Mouse (Mus musculus) forebrain, embryonic 10.5 days (tissue): Measurements from ENCODE around the gene Asb18. TPM values are rescaled to one million over a fixed set of nuclear protein-coding genes. Genes with fewer than 3 reads are reported as not detected.

Experiments
- DNase-seq: peaks from one replicate; pipeline ENCODE4 v3.0.0-alpha.2; 2017; ENCODE audit warnings: low spot score; ENCODE audit errors: extremely low spot score
- H3K27ac ChIP-seq: fragments of 300-500 bp; sonication (generic); 2 replicates; pipeline ENCODE4 v1.5.1; 2016; ENCODE audit warnings: mild to moderate bottlenecking
- H3K27me3 ChIP-seq: fragments of 300-500 bp; sonication (generic); 2 replicates; pipeline ENCODE4 v1.6.1; 2016; ENCODE audit warnings: mild to moderate bottlenecking; ENCODE audit not compliant: poor library complexity, severe bottlenecking
- H3K36me3 ChIP-seq: fragments of 300-500 bp; sonication (generic); replicated peaks from 2 replicates; pipeline ENCODE4 v1.6.1; 2016; ENCODE audit warnings: mild to moderate bottlenecking, moderate library complexity
- H3K4me1 ChIP-seq: fragments of 300-500 bp; sonication (generic); 2 replicates; pipeline ENCODE4 v1.6.1; 2016
- H3K4me3 ChIP-seq: fragments of 300-500 bp; sonication (generic); 2 replicates; pipeline ENCODE4 v1.5.1; 2016; ENCODE audit warnings: mild to moderate bottlenecking, moderate library complexity
- H3K9me3 ChIP-seq: fragments of 300-500 bp; sonication (generic); 2 replicates; pipeline ENCODE4 v1.6.1; 2016; ENCODE audit warnings: mild to moderate bottlenecking, moderate library complexity
- WGBS: fragments of 180-500 bp; shearing (Covaris S2); methylation state at CpG from one replicate; pipeline ENCODE4 v1.1.7; 2016; 5-methylcytosine and 5-hydroxymethylcytosine counted together
- polyA plus RNA-seq: library from polyadenylated mRNA; unstranded; fragments of >200 nt; fragmentation: Nextera tagmentation; extraction: Ambion mirVana; gene quantifications from 2 replicates; pipeline ENCODE4 v1.2.1, GENCODE M21; 2016

The Asb18 gene
- polyA plus RNA-seq, 1 experiment from 2014 or later, result not detected

DNA sequence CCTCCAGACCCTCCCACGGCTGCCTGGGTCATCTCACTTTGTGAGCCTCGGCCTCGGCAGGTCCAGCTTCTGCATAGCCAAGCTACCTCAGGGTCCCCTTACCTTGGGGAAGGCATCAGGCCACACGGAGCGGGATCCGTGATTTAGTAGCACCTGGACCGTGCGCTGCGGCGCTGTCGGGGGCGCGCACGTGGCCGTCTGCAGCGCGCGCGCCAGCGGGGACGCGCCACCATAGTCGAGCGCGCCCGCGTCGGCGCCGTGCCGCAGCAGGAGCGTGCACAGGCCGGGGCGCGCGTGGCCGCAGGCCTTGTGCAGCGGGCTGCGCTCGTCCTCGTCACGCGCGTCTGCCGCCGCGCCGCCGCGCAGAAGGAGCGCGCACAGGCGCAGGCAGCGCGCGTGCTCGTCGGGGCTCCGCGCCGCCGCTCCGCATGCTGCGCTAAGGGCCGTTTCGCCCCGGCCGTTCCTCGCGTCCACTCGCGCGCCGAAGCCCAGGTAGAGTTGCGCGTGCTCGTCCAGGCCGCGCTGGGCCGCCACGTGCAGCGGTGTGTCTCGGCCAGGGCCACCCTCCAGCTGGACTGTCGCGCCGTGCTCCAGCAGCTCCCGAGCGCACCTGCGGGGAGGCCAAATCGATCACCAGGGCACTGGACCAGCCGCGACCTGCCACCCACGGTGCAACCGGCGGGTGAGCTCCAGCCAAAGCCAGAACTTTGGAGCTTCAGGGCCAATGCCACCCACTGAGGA is 46.2 kb downstream of the Asb18 start:
- no peak for DNase-seq
- peak overlapping the region; percentile 63 for H3K4me3 ChIP-seq
- H3K4me1 ChIP-seq, result peaks cover 20% of the 10 kb centered on the region
- no peaks in the 10 kb centered on the region for H3K9me3 ChIP-seq
- H3K27ac ChIP-seq, result peak overlapping the region; percentile 66; the same call in 1 of the 2 replicates
- under 1% methylated on average over 95 of the region's 95 CpGs for WGBS
- H3K27me3 ChIP-seq, result peaks cover 99% of the 10 kb centered on the region
- no peaks in the 10 kb centered on the region for H3K36me3 ChIP-seq

DNA sequence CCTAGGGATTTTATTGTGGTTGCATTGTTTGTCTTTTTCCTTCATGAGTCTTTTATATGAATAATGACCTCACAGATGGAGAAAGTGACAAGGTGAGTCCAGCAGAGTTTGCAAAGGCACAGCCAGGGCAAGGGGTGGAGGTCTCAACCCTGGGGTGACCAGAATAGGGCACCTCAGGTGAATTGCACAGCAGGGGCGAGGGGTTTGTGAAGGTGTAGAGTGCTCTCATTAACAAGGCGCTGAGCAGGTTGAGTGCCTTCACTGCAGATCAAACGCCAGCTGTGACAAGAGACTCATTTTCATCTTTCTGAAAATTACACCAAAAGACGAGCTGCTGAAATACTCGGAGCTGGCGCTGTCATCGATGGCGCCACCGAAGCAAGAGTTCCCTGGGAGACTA is 46.9 kb downstream of the Asb18 start:
- H3K27me3 ChIP-seq, result peaks cover 99% of the 10 kb centered on the region
- peak overlapping the region; percentile 63 for H3K4me3 ChIP-seq
- H3K36me3 ChIP-seq, result no peaks in the 10 kb centered on the region
- WGBS, result 17% methylated on average over 9 of the region's 9 CpGs
- H3K27ac ChIP-seq, result no peak overlapping the region
- H3K9me3 ChIP-seq, result no peaks in the 10 kb centered on the region
- H3K4me1 ChIP-seq, result peaks cover 25% of the 10 kb centered on the region
- DNase-seq, result no peak

DNA sequence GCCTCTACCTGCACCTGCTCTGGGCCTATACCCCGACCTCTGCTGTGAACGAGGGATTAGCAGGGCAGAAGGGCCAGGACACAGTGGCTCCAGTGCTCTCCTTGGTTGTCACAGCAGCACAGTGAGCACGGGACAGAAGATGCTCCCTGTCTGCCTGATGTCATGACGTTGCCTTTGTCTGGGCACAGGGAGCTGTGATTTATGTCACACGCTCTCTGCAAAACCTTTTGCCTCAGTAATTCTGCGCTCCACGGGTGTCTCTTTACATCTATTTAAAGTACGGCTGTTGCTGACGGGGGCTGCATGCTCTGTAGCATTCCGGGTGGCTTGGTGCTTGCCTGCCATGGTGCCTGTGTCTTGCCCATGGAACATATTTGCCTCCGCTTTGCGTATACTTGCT is 50.0 kb downstream of the Asb18 start:
- WGBS, result 71% methylated on average over 12 of the region's 12 CpGs
- Histone ChIP-seq H3K9me3 (no peaks in the 10 kb centered on the region), H3K27ac (no peak overlapping the region), H3K4me3 (no peak overlapping the region), H3K27me3 (peaks cover 99% of the 10 kb centered on the region), H3K36me3 (no peaks in the 10 kb centered on the region), H3K4me1 (peaks cover 40% of the 10 kb centered on the region)
- DNase-seq, result no peak

DNA sequence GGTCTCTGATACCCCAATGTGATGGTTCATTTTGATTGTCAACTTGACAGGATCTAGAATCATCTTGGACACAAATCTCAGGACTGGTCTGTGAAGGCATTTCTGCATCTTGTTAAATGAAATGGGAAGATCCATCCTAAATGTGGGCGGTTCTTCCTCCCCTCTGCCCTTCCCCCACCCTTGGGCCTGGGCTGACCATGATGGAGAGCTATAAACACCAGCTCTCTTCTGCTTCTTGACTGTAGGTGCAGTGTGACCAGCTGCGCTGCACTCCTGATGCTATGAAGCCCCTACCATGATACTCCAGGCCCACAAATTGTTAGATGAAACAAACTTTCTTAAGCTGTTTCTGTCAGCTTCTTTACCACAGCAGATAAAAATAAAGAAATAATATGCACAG is 51.2 kb downstream of the Asb18 start:
- H3K27ac ChIP-seq, result no peak overlapping the region
- H3K9me3 ChIP-seq, result no peaks in the 10 kb centered on the region
- 87% methylated on average over 2 of the region's 2 CpGs for WGBS
- no peak for DNase-seq
- no peak overlapping the region for H3K4me3 ChIP-seq
- H3K4me1 ChIP-seq, result peaks cover 32% of the 10 kb centered on the region
- H3K27me3 ChIP-seq, result peaks cover 98% of the 10 kb centered on the region
- no peaks in the 10 kb centered on the region for H3K36me3 ChIP-seq

DNA sequence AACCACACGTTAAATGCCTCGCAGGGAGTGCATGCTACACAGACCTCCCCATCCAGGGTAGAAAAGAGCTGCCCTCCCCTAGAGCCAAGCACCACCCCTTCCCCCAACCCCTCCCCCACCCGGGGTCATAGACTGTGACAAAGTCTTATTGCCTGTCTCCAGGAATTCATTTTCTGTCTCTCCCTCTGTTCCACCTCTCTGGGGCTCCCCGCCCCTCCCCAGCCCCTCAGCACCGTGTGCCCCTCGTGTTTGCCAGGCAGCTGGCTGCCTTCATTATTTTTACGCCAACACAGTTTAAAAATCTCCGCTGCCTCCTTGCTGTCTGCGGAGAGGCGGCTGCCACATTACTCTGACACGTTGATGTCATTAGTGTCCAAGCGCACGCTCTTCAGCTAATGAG is 52.4 kb downstream of the Asb18 start:
- Histone ChIP-seq H3K4me3 (peak overlapping the region; percentile 23; the same call in 1 of the 2 replicates), H3K9me3 (no peaks in the 10 kb centered on the region), H3K4me1 (peaks cover 24% of the 10 kb centered on the region), H3K27ac (no peak overlapping the region), H3K27me3 (peaks cover 98% of the 10 kb centered on the region), H3K36me3 (no peaks in the 10 kb centered on the region)
- 6% methylated on average over 13 of the region's 13 CpGs for WGBS
- DNase-seq, result no peak

DNA sequence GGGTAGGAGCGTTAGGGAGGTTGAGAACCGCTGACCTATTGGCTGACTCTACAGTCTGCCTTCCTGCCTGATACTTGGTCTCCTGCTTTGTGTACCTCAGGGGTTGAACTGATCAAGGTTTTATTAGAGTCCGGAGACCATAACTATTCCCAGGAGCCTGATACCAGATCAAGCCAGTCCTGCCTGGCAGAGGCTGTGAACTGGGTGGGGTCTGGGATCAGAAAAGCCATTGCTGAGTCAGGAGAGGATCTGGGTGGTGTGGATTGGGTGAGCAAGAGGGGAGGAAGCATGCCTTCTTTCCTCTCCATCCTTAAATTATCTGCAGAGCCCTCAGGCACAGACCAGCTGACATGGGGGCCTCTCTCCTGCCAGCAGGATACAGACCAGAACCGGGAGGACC is 55.1 kb downstream of the Asb18 start:
- WGBS, result 83% methylated on average over 4 of the region's 4 CpGs
- no peak for DNase-seq
- H3K27me3 ChIP-seq, result peaks cover 98% of the 10 kb centered on the region
- H3K36me3 ChIP-seq, result no peaks in the 10 kb centered on the region
- H3K4me3 ChIP-seq, result no peak overlapping the region
- no peak overlapping the region for H3K27ac ChIP-seq
- H3K9me3 ChIP-seq, result no peaks in the 10 kb centered on the region
- H3K4me1 ChIP-seq, result peaks cover 19% of the 10 kb centered on the region

DNA sequence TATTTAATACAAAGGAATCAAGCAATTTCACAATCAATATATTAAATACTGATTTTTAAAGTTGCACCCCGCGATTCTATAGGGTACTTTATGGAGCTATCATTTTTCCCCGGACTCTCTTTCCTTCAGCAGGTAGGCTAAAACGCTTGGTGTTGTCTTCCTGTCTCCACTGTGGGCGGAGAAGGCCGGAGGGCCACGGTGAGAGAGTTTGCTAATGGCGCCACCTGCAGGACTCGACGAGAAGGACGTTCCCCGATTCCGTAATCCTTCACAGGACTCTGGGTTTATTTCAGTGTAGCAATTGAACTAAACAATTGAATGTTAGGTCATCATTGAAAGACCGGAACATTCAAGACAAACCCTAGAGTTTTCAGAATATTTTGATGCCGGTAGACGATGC is 71.3 kb downstream of the Asb18 start:
- no peaks in the 10 kb centered on the region for H3K9me3 ChIP-seq
- H3K27ac ChIP-seq, result no peak overlapping the region
- H3K27me3 ChIP-seq, result peaks cover 99% of the 10 kb centered on the region
- H3K4me1 ChIP-seq, result peaks cover 30% of the 10 kb centered on the region
- WGBS, result 3% methylated on average over 16 of the region's 16 CpGs
- no peaks in the 10 kb centered on the region for H3K36me3 ChIP-seq
- H3K4me3 ChIP-seq, result no peak overlapping the region
- DNase-seq, result peak; percentile 80

DNA sequence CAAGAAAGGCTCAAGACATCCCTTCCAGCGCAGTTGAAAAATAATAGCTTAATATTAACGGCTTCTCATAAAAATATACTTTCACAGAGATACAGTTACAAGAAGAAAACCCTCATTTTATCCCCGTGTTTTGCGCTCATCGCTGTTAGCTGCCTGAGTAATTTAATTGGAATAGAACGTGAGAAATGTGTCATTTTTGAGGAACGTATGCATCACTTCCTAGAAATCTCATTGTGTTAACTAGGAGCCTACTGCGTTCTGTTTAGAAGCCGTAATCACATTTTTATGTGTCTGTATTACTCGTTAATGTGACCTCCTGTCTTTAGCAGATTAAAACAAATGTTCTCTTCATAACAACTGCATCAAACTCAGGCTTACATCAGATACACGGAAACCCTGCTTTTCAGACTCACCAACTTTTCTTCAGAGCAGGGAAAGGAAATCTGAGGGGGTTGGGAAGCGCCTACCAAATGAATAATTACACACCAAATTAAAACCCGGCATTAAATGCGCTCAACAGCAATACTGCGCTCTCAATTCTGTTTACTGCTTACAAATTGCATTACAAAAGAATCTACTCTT is 72.0 kb downstream of the Asb18 start:
- Histone ChIP-seq H3K27ac (no peak overlapping the region), H3K36me3 (no peaks in the 10 kb centered on the region), H3K27me3 (peaks cover 99% of the 10 kb centered on the region), H3K4me3 (peak overlapping the region; percentile 52; the same call in 1 of the 2 replicates), H3K9me3 (no peaks in the 10 kb centered on the region), H3K4me1 (peaks cover 30% of the 10 kb centered on the region)
- no peak for DNase-seq
- WGBS, result 1% methylated on average over 15 of the region's 15 CpGs

DNA sequence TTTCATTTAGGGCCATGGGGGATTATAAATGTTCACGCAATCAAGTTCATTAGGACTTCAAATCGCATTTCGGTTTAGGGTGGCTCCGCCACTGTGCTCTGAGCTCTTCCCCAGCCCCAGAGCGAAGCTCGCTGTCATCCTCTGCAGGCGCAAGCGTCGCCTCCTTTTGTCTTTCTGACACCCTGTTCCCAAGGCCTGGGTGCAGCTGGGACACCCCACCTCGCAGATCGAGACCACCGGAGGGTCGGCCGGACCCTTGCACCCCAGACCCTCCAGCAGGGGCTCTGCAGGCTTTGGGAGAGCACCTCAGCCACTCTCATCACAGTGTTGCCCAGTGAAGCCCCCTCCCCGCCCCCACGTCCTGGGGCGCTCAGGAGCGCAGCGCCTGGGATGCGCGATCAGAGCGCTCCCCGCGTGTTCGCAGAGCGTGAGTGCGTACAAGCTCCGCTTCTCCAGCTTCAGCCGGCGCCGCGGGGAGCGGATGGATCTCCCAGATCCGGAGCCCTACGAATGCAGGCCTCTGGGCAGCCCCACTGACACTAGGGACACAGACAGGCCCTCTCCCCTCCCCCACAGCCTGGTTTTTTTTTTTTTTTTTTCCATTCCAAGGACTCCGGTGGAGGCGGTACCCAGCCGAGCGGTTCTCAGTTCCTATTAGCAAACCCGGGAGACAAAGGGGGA is 72.6 kb downstream of the Asb18 start:
- Histone ChIP-seq H3K36me3 (no peaks in the 10 kb centered on the region), H3K27ac (no peak overlapping the region; the same call in 1 of the 2 replicates), H3K4me1 (peaks cover 30% of the 10 kb centered on the region), H3K9me3 (no peaks in the 10 kb centered on the region), H3K27me3 (peaks cover 99% of the 10 kb centered on the region), H3K4me3 (peak overlapping the region; percentile 52)
- WGBS, result under 1% methylated on average over 40 of the region's 40 CpGs
- peak; percentile 43 for DNase-seq

DNA sequence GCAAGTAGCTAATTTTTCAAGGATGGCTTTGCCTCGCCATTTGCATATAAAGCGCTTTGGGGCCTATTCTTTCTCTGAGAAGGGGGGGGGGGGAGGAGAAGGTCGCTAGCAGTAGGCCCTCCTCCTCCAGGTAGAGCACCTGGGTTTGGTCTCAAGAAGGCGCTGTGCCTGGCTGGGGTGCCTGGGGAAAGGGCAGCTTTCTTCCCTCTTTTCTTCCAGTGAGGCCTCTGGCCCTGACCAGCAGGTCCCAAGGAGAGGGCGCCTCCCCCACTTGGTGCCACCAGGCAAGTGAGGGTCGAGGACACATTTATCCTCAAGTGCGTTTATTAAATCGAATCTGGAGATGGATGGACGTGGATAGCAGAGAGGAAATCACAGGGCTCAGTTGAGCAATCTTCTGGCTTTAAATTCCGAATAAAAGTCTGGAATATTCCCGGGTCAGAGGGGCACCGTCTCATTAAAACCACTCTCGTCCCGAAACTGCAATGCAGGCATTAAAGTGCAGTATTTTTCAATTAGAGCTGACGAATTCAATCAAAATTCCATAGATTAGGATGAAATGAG is 73.4 kb downstream of the Asb18 start:
- peak overlapping the region; percentile 52; the same call in 1 of the 2 replicates for H3K4me3 ChIP-seq
- peak; percentile 36 for DNase-seq
- H3K27me3 ChIP-seq, result peaks cover 100% of the 10 kb centered on the region
- H3K27ac ChIP-seq, result no peak overlapping the region
- 4% methylated on average over 15 of the region's 15 CpGs for WGBS
- H3K36me3 ChIP-seq, result no peaks in the 10 kb centered on the region
- peaks cover 34% of the 10 kb centered on the region for H3K4me1 ChIP-seq
- H3K9me3 ChIP-seq, result no peaks in the 10 kb centered on the region

DNA sequence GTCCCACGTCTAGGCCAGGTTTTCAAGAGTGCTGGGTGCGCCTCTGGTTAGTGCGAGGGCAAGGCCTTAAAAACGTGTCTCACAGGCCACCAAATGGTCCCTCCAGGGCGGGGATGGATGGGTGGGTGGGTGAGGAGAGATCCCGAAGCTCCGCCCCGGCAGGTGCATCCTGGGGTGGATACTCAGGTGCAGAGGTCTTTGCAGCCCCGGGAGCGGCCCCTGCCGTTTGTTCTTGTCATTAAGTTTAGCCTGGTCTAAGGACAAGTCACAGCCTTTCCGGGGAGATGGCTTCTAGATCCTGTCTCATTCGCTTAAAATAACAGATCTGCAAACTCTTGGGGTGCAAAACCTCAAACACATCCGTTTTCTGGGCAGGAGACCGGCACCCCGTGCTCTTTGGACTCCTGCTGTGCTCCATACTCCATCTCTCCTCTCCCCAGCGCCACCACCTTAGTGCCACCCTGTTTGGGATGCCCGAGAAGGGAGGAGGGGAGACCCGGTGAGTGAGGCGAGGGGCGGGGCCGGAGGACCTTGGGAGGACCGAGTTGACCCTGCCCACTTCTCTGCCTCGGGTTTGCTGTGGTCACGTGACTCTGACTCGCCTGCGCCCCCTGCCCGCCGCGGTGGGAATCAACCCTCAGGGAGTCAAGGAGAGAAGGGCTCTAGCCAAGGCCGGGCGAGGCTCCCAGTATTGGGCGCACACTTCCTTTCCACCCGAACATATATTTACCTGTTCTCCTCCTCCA is 74.3 kb downstream of the Asb18 start:
- Histone ChIP-seq H3K36me3 (no peaks in the 10 kb centered on the region), H3K27me3 (peaks cover 100% of the 10 kb centered on the region), H3K4me3 (peak overlapping the region; percentile 22; the same call in 1 of the 2 replicates), H3K4me1 (peaks cover 43% of the 10 kb centered on the region), H3K27ac (no peak overlapping the region), H3K9me3 (no peaks in the 10 kb centered on the region)
- 3% methylated on average over 34 of the region's 34 CpGs for WGBS
- DNase-seq, result peak; percentile 92

DNA sequence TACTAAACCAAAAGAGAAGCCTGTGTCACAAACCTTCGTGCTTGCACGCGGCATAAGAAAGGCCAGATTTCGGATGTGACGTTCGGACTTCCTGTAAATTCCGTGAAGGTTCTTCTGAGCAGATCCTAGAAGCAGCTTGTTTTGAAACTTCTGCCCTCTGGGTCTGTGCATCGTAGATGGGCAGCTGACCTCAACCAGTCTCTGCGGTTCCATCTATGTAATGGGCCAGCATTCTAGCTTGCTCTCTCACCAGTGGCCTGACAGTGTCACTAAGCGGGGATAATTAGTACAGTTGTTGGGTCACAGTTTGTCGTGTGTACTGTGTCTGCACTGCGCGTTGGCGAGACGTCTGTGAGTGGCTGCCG is 74.9 kb downstream of the Asb18 start:
- Histone ChIP-seq H3K27me3 (peaks cover 100% of the 10 kb centered on the region), H3K4me1 (peaks cover 49% of the 10 kb centered on the region), H3K36me3 (no peaks in the 10 kb centered on the region), H3K27ac (no peak overlapping the region), H3K9me3 (no peaks in the 10 kb centered on the region), H3K4me3 (no peak overlapping the region)
- WGBS, result 20% methylated on average over 16 of the region's 16 CpGs
- no peak for DNase-seq
